ENCODE assay signal across 22 mouse cellular contexts in the genomic region with DNA sequence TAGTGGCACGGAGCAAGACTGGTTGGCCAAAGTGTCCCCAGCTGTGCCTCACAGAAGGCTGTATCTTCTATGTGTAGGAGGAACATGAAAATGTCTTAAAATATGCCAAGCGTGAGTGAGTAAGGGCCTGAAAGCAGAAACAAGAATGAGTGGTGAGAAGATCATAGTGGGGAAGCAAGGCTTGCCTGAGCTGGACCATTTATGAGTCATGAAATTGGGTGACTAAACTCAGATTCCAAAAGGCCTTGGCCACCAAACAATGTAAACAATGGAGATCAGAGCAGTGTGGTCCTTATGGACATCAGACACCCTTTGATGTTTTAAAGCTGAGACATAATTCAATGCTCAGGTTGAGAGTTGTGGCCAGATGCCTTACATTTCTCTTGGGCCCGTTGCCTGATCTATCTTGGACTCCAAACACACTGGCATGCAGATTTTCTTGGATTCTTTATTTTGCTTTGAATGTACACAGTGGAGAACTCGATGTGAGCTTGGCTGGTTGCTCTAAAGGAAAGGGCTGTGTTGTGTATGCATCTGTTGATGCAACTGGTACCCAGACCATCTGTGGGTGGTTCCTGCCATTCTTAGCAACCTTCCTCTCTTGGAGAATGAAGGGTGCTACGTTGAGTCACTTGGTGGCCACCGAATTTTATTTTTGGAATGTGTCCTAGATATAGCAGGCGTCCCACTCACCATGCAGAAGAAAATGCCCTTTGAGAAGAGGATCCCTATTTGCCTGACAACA. TPM values are rescaled to one million over a fixed set of nuclear protein-coding genes. Genes with fewer than 3 reads are reported as not detected.
A peak's percentile ranks its signal among the peaks of the same experiment; 100 is the strongest.
DNase-seq lines count a peak whose midpoint lies in the region; ATAC-seq and TF ChIP-seq lines count a peak whose summit lies in the region.
"Had no signal": no experiment of that assay in that cellular context is flagged by ENCODE, and none has a peak within 500 bp of the region (broad histone marks: within the 10 kb centered on the region; RNA-seq: fewer than 3 reads in every experiment).

No protein-coding gene starts in this region.

- peak overlapping the region; percentile 41; the same call in 1 of the 2 replicates for H3K27ac ChIP-seq in embryonic fibroblast, embryonic 13.5 days (ENCODE audit: insufficient read depth, low read length)
- H3K27ac ChIP-seq in forebrain, embryonic 12.5 days, result no peak overlapping the region
- H3K27ac ChIP-seq in forebrain, embryonic 14.5 days (ENCODE audit: low read depth, low read length), result no peak overlapping the region
- no peak overlapping the region for H3K27ac ChIP-seq in hindbrain, postnatal 0 days
- H3K27ac ChIP-seq: hindbrain, embryonic 12.5 days; limb, embryonic 15.5 days; neural tube, embryonic 13.5 days; stomach, embryonic 15.5 days had no signal

- H3K4me1 ChIP-seq in embryonic fibroblast, embryonic 13.5 days (ENCODE audit: control insufficient read depth, insufficient read depth, low read length), result peaks cover 4% of the 10 kb centered on the region; the same call in 1 of the 2 replicates
- no peaks in the 10 kb centered on the region; the same call in 1 of the 2 replicates for H3K4me1 ChIP-seq in forebrain, embryonic 12.5 days
- H3K4me1 ChIP-seq in forebrain, embryonic 14.5 days (ENCODE audit: control insufficient read depth, insufficient read depth, low read length), result no peaks in the 10 kb centered on the region
- 0 out of 2 replicates have a peak, but pooled peaks cover 7% of the 10 kb centered on the region for H3K4me1 ChIP-seq in hindbrain, postnatal 0 days (ENCODE audit: insufficient read depth, low read length)
- H3K4me1 ChIP-seq: hindbrain, embryonic 12.5 days; limb, embryonic 15.5 days; stomach, embryonic 15.5 days had no signal

- DNase-seq in layer of hippocampus, adult 9-10 months (ENCODE audit: low spot score), result peak; percentile 49
- peak; percentile 77 to 82 for DNase-seq in left cerebral cortex, postnatal 36 days (ENCODE audit: low spot score in 2 of 2)
- no peak for DNase-seq in cerebellum, adult 9-10 months
- DNase-seq in forebrain, embryonic 14.5 days (ENCODE audit: low spot score), result no peak
- DNase-seq in hindbrain, postnatal 0 days (ENCODE audit: low spot score), result no peak
- DNase-seq: embryo, embryonic 11 days; gastrocnemius, postnatal 36 days; kidney, postnatal 14 days; lung, embryonic 14.5 days; thymus, postnatal 25 days had no signal

- no peaks in the 10 kb centered on the region for H3K79me3 ChIP-seq in C2C12 (ENCODE audit: low read depth)

- no peak for TF ChIP-seq POLR2A in embryonic fibroblast, embryonic 13.5 days (IDR thresholded peaks at IDR 0.05; ENCODE audit: low read depth, low read length)

- intact Hi-C loops in left cerebral cortex, postnatal 36 days (cut with DNase I), result loop anchor here (5.0 kb wide), 1 partner anchor 44 kb away; no protein-coding TSS in a partner anchor

- no peaks in the 10 kb centered on the region for H3K27me3 ChIP-seq in C2C12 (ENCODE audit: control insufficient read depth, insufficient read depth, insufficient read length)
- no peaks in the 10 kb centered on the region for H3K27me3 ChIP-seq in forebrain, embryonic 12.5 days
- no peaks in the 10 kb centered on the region for H3K27me3 ChIP-seq in forebrain, embryonic 14.5 days (replicated peaks; ENCODE audit: control insufficient read depth, insufficient read depth, low read length)
- no peaks in the 10 kb centered on the region for H3K27me3 ChIP-seq in hindbrain, postnatal 0 days (ENCODE audit: insufficient read depth, low read length)
- H3K27me3 ChIP-seq: hindbrain, embryonic 12.5 days; limb, embryonic 15.5 days; neural tube, embryonic 13.5 days; Patski; stomach, embryonic 15.5 days had no signal

- H3K36me3 ChIP-seq in C2C12 (ENCODE audit: control insufficient read depth, insufficient read depth), result no peaks in the 10 kb centered on the region
- H3K36me3 ChIP-seq in forebrain, embryonic 12.5 days (replicated peaks), result no peaks in the 10 kb centered on the region
- no peaks in the 10 kb centered on the region for H3K36me3 ChIP-seq in forebrain, embryonic 14.5 days (ENCODE audit: control insufficient read depth, insufficient read depth, low read length)
- no peaks in the 10 kb centered on the region for H3K36me3 ChIP-seq in hindbrain, postnatal 0 days (ENCODE audit: insufficient read depth, low read length)
- H3K36me3 ChIP-seq: hindbrain, embryonic 12.5 days; limb, embryonic 15.5 days; neural tube, embryonic 13.5 days; stomach, embryonic 15.5 days had no signal

- no peak overlapping the region for H3K9ac ChIP-seq in forebrain, embryonic 12.5 days
- no peak overlapping the region for H3K9ac ChIP-seq in forebrain, embryonic 14.5 days (ENCODE audit: low read length)
- no peak overlapping the region for H3K9ac ChIP-seq in hindbrain, postnatal 0 days (replicated peaks; ENCODE audit: low read length)
- H3K9ac ChIP-seq: hindbrain, embryonic 12.5 days; limb, embryonic 15.5 days; lung, embryonic 14.5 days; neural tube, embryonic 13.5 days; stomach, embryonic 15.5 days had no signal

- H3K9me3 ChIP-seq in forebrain, embryonic 12.5 days, result no peaks in the 10 kb centered on the region
- no peaks in the 10 kb centered on the region for H3K9me3 ChIP-seq in forebrain, embryonic 14.5 days (replicated peaks; ENCODE audit: control insufficient read depth, low read length)
- no peaks in the 10 kb centered on the region for H3K9me3 ChIP-seq in hindbrain, postnatal 0 days (ENCODE audit: low read length)
- H3K9me3 ChIP-seq: hindbrain, embryonic 12.5 days; limb, embryonic 15.5 days; neural tube, embryonic 13.5 days; stomach, embryonic 15.5 days had no signal

- WGBS in forebrain, embryonic 12.5 days, result 82% methylated on average over 7 of the region's 7 CpGs
- WGBS in forebrain, embryonic 14.5 days, result 79% methylated on average over 7 of the region's 7 CpGs
- 77% methylated on average over 7 of the region's 7 CpGs for WGBS in hindbrain, postnatal 0 days

- no peaks in the 10 kb centered on the region for H3K79me2 ChIP-seq in C2C12 (ENCODE audit: control insufficient read depth, insufficient read depth)

- H3K4me2 ChIP-seq in forebrain, embryonic 12.5 days, result no peak overlapping the region
- H3K4me2 ChIP-seq in forebrain, embryonic 14.5 days (ENCODE audit: low read length), result no peak overlapping the region
- no peak overlapping the region for H3K4me2 ChIP-seq in hindbrain, postnatal 0 days (ENCODE audit: low read depth, low read length)
- H3K4me2 ChIP-seq: hindbrain, embryonic 12.5 days; limb, embryonic 15.5 days; lung, embryonic 14.5 days; neural tube, embryonic 13.5 days; stomach, embryonic 15.5 days had no signal

- TF ChIP-seq CTCF in C2C12 (IDR thresholded peaks at IDR 0.05; ENCODE audit: control insufficient read depth, insufficient read depth, insufficient read length), result no peak
- TF ChIP-seq CTCF in embryonic fibroblast, embryonic 13.5 days (IDR thresholded peaks at IDR 0.05; ENCODE audit: borderline replicate concordance, insufficient read depth, low read length), result no peak
- TF ChIP-seq CTCF in hindbrain, postnatal 0 days (IDR thresholded peaks at IDR 0.05; ENCODE audit: low read depth), result no peak

- ATAC-seq in forebrain, embryonic 12.5 days (ENCODE audit: low FRiP score), result no peak
- ATAC-seq in forebrain, embryonic 14.5 days, result no peak
- no peak for ATAC-seq in hindbrain, postnatal 0 days
- ATAC-seq: intestine, postnatal 0 days; midbrain, embryonic 16.5 days; Patski had no signal

- no peak overlapping the region for H3ac ChIP-seq in C2C12 (ENCODE audit: control insufficient read depth, insufficient read length, low read depth)

- H3K4me3 ChIP-seq in C2C12 (ENCODE audit: insufficient read depth, poor library complexity, severe bottlenecking), result no peak overlapping the region
- no peak overlapping the region for H3K4me3 ChIP-seq in embryonic fibroblast, embryonic 13.5 days (ENCODE audit: insufficient read depth, low read length)
- no peak overlapping the region for H3K4me3 ChIP-seq in forebrain, embryonic 12.5 days (replicated peaks)
- H3K4me3 ChIP-seq in forebrain, embryonic 14.5 days (ENCODE audit: low read depth, low read length), result no peak overlapping the region
- no peak overlapping the region for H3K4me3 ChIP-seq in hindbrain, postnatal 0 days (ENCODE audit: low read length)
- H3K4me3 ChIP-seq: erythroblast, embryonic 14.5 days; hindbrain, embryonic 12.5 days; limb, embryonic 15.5 days; neural tube, embryonic 13.5 days; stomach, embryonic 15.5 days had no signal

TF ChIP-seq in C2C12, 6 proteins besides CTCF, POLR2A, EP300 and RAD21:
- no peak for TF ChIP-seq CEBPB (IDR thresholded peaks at IDR 0.05; ENCODE audit: low read depth)
- peak; percentile 67 for TF ChIP-seq MAX (IDR thresholded peaks at IDR 0.05)
- TF ChIP-seq MYOD1 (IDR thresholded peaks at IDR 0.05; ENCODE audit: control insufficient read depth, insufficient read length, low read depth), result no peak
- no peak for TF ChIP-seq MYOG (IDR thresholded peaks at IDR 0.05; ENCODE audit: control insufficient read depth, extremely low read depth, insufficient read length)
- peak; percentile 76 for TF ChIP-seq FOSL1 (IDR thresholded peaks at IDR 0.05; ENCODE audit: insufficient read depth, low read length, poor library complexity, severe bottlenecking)
- no peak for TF ChIP-seq USF1 (IDR thresholded peaks at IDR 0.05; ENCODE audit: low read depth)

RNA-seq across cellular contexts. Expression of a gene that starts 53.1 kb away (rescaled TPM):
- 5.2 TPM for polyA plus RNA-seq in C2C12 (2012; fragmentation: generic; extraction: Trizol)
- polyA plus RNA-seq in embryonic fibroblast, embryonic 13.5 days (2011; ENCODE audit: insufficient read length, low read depth, missing spikeins), result 0.97 and 1.2 TPM in 2 replicates
- 10 to 100 TPM; 61.2 to 65.2 TPM for total RNA-seq in left cerebral cortex, postnatal 36 days (2021)
- polyA plus RNA-seq in forebrain, embryonic 12.5 days (2016; fragmentation: Nextera tagmentation; extraction: Ambion mirVana), result 10.3 and 11.4 TPM in 2 replicates
- polyA plus RNA-seq in forebrain, embryonic 14.5 days (2014; fragmentation: Nextera tagmentation; extraction: Ambion mirVana), result 31.0 and 43.8 TPM in 2 replicates
- 34.9 and 40.6 TPM in 2 replicates for total RNA-seq in hindbrain, postnatal 0 days (2014; rRNA removed)
- polyA plus RNA-seq in hindbrain, postnatal 0 days (2015; fragmentation: Nextera tagmentation; extraction: Ambion mirVana), result 44.5 and 44.9 TPM in 2 replicates
- total RNA-seq: CH12.LX had no signal
- polyA plus RNA-seq: erythroblast, embryonic 14.5 days had no signal

Comparison
In these comparisons a context has a peak if more than half of its experiments do, and no peak if none do; other contexts are left out.
1. DNase-seq: peak in layer of hippocampus, adult 9-10 months (single experiment) and left cerebral cortex, postnatal 36 days (2 of 2); none in cerebellum, adult 9-10 months (single experiment), forebrain, embryonic 14.5 days (single experiment) and hindbrain, postnatal 0 days (single experiment).